Mouse (Mus musculus) macrophage (primary cell): Measurements from ENCODE around the gene Cdkal1. TPM values are rescaled to one million over a fixed set of nuclear protein-coding genes. Genes with fewer than 3 reads are reported as not detected.

Experiments used
- polyA plus RNA-seq: library from polyadenylated mRNA; stranded (reverse); fragments of 250-400 nt; gene quantifications from 3 replicates; pipeline ENCODE4 v1.2.4, GENCODE M21; 2018; ENCODE audit warnings: inconsistent platforms

Gene Cdkal1
- polyA plus RNA-seq, 1 experiment from 2014 or later = 12.2 TPM

Other genes with a start within 250 kb of the Cdkal1 start
- gene E2f3, start 130.4 kb upstream of the Cdkal1 start, polyA plus RNA-seq = 7.9 to 14.8 TPM (median 8.2 TPM) in 3 replicates